Mouse (Mus musculus) liver, adult 2 months (tissue): ENCODE measurements around the gene Eps8. TPM values are rescaled to one million over a fixed set of nuclear protein-coding genes. Genes with fewer than 3 reads are reported as not detected.

Experiments used
- DNase-seq: peaks from one replicate; pipeline ENCODE4 v3.0.0-alpha.2; 2011; ENCODE audit warnings: low read depth, low spot score; ENCODE audit errors: extremely low read depth
- H3K27ac ChIP-seq: fragments of 200-500 bp; replicated peaks from 2 replicates; pipeline ENCODE4 v1.5.1; 2012; ENCODE audit warnings: low read depth, mild to moderate bottlenecking, control low read depth, inconsistent platforms, low read length; ENCODE audit not compliant: insufficient read depth
- H3K27me3 ChIP-seq: fragments of 200-500 bp; 2 replicates; pipeline ENCODE4 v1.6.1; 2012; ENCODE audit warnings: mild to moderate bottlenecking, moderate library complexity, low read length, inconsistent platforms; ENCODE audit not compliant: control insufficient read depth, insufficient read depth
- H3K36me3 ChIP-seq: fragments of 200-500 bp; 2 replicates; pipeline ENCODE4 v1.6.1; 2012; ENCODE audit warnings: low read length, inconsistent platforms; ENCODE audit not compliant: control insufficient read depth, insufficient read depth
- H3K4me1 ChIP-seq: fragments of 200-500 bp; 2 replicates; pipeline ENCODE4 v1.6.1; 2011; ENCODE audit warnings: low read length; ENCODE audit not compliant: control insufficient read depth, insufficient read depth
- H3K4me3 ChIP-seq: fragments of 200-500 bp; 2 replicates; pipeline ENCODE4 v1.5.1; 2011; ENCODE audit warnings: low read depth, mild to moderate bottlenecking, control low read depth, low read length, moderate library complexity; ENCODE audit not compliant: insufficient read depth
- H3K79me2 ChIP-seq: fragments of 200-500 bp; 2 replicates; pipeline ENCODE4 v1.6.1; 2012; ENCODE audit warnings: inconsistent platforms, mild to moderate bottlenecking, low read length, moderate library complexity; ENCODE audit not compliant: control insufficient read depth, insufficient read depth
- H3K9ac ChIP-seq: fragments of 200-500 bp; 2 replicates; pipeline ENCODE4 v1.6.1; 2012; ENCODE audit warnings: low read depth, mild to moderate bottlenecking, control low read depth, inconsistent platforms, low read length
- CTCF ChIP-seq: fragments of 200-500 bp; IDR thresholded peaks from 2 replicates; pipeline ENCODE4 v1.5.1; 2011; ENCODE audit warnings: low read depth, low read length, control low read depth
- POLR2A ChIP-seq: fragments of 200-500 bp; IDR thresholded peaks from 2 replicates; pipeline ENCODE4 v1.6.1; 2011; ENCODE audit warnings: low read length, control low read depth; ENCODE audit not compliant: insufficient read depth; ENCODE audit errors: extremely low read depth
- WGBS: fragments of 180-500 bp; shearing (Covaris S2); methylation state at CpG from one replicate; pipeline ENCODE4 v1.1.7; 2018; 5-methylcytosine and 5-hydroxymethylcytosine counted together
- polyA plus RNA-seq: library from polyadenylated mRNA; depleted of rRNA; stranded (reverse); fragments of >200 nt; gene quantifications from 2 replicates; pipeline ENCODE4 v1.2.3, GENCODE M21; 2012
- total RNA-seq: library from RNA; depleted of rRNA; stranded (reverse); fragments of >200 nt; gene quantifications from 2 replicates; pipeline ENCODE4 v1.2.3, GENCODE M21; 2014

Eps8 gene
- total and polyA plus RNA-seq, 2 experiments: 0.89 to 2.2 TPM

DNA sequence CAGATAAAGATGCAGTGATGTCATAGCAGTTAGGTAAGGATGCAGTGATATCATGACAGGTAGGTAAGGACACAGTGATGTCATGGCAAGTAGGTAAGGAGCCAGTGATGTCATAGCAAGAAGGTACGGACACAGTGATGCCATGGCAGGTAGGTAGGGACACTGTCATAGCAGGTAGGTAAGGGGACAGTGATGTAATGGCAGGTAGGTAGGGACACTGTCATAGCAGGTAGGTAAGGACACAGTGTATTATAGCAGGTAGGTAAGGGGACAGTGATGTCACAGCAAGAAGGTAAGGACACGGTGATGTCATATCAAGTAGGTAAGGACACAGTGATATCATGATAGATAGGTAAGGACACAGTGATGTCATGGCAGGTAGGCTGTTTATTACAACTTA, 158.1 kb downstream of the Eps8 start:
- no peak overlapping the region for H3K9ac ChIP-seq
- no peak overlapping the region for H3K27ac ChIP-seq
- DNase-seq: no peak
- H3K4me1 ChIP-seq: peaks cover 3% of the 10 kb centered on the region; the same call in 1 of the 2 replicates
- no peak for TF ChIP-seq CTCF
- TF ChIP-seq POLR2A: no peak
- H3K4me3 ChIP-seq: no peak overlapping the region
- no peaks in the 10 kb centered on the region for H3K79me2 ChIP-seq
- H3K36me3 ChIP-seq: no peaks in the 10 kb centered on the region
- no peaks in the 10 kb centered on the region for H3K27me3 ChIP-seq
- WGBS: 100% methylated on average over 2 of the region's 2 CpGs

DNA sequence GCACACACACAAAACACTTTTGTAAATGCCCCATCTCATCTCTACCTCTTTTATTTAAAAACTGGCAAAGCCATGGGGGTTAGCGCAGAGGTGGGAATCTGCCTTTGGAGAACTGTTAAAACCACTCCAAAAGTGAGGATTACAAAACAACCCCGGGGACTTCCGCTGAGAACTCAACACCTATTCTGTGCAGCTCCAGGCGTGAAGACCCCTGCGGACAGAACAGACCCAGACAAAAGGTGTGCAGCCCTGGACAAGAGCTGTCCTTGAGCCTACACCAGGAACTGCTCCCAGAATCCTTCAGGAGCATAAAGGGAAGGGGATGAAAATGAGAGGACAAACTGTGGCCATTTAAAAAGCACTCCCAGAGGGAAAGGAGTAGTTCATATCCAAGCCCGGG, 159.4 kb downstream of the Eps8 start:
- H3K27ac ChIP-seq: no peak overlapping the region
- DNase-seq: no peak

DNA sequence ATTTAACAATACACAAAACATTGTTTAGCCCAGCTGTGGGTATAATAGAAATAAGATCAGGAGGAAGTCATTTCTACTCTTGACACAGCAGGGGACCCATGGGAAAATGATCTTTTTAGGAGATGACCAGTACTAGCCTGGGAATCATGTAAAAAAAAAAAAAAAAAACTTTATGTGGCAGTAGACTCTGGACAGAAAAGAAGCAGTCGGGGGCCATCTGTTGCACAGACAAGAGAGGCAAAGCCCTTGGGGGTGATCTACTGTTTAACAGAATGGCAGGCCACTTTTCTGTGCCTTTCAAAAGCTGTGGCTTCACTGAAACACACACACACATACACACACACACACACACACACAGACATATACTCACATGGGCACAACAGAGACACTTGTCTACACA, 159.9 kb downstream of the Eps8 start:
- H3K79me2 ChIP-seq: no peaks in the 10 kb centered on the region
- H3K36me3 ChIP-seq: no peaks in the 10 kb centered on the region
- peaks cover 3% of the 10 kb centered on the region; the same call in 1 of the 2 replicates for H3K4me1 ChIP-seq
- TF ChIP-seq CTCF (no peak), POLR2A (no peak)
- 90% methylated on average over 1 of the region's 1 CpGs for WGBS
- H3K4me3 ChIP-seq: no peak overlapping the region
- H3K27me3 ChIP-seq: no peaks in the 10 kb centered on the region
- H3K9ac ChIP-seq: no peak overlapping the region
- H3K27ac ChIP-seq: no peak overlapping the region
- no peak for DNase-seq

More for the DNA sequence above, 159.4 kb downstream of the Eps8 start:
- Histone ChIP-seq H3K4me1 (peaks cover 3% of the 10 kb centered on the region; the same call in 1 of the 2 replicates), H3K36me3 (no peaks in the 10 kb centered on the region), H3K79me2 (no peaks in the 10 kb centered on the region), H3K27me3 (no peaks in the 10 kb centered on the region), H3K4me3 (no peak overlapping the region), H3K9ac (no peak overlapping the region)
- no peak for TF ChIP-seq POLR2A
- no peak for TF ChIP-seq CTCF
- WGBS: 84% methylated on average over 6 of the region's 6 CpGs

DNA sequence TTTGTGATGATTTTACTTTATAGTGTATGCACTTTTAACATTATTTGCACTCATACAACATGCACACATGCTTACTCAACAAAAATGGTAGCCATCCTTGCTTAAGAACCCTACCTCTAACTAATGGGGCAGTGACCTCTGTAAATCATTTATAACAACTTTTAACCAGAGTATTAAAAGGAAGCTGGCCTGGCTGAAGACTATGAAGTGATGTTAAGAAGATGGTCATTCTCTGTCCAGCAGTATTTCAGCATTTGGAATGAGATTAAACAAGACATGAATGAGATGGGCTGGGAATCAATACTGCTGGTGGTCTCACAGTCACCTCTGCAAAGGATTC, 160.6 kb downstream of the Eps8 start:
- H3K27ac ChIP-seq: no peak overlapping the region
- no peak overlapping the region for H3K4me3 ChIP-seq
- no peaks in the 10 kb centered on the region for H3K79me2 ChIP-seq
- H3K9ac ChIP-seq: no peak overlapping the region
- peak; percentile 61 for DNase-seq
- TF ChIP-seq POLR2A (no peak), CTCF (no peak)
- H3K27me3 ChIP-seq: no peaks in the 10 kb centered on the region
- no peaks in the 10 kb centered on the region for H3K36me3 ChIP-seq
- peaks cover 3% of the 10 kb centered on the region; the same call in 1 of the 2 replicates for H3K4me1 ChIP-seq

DNA sequence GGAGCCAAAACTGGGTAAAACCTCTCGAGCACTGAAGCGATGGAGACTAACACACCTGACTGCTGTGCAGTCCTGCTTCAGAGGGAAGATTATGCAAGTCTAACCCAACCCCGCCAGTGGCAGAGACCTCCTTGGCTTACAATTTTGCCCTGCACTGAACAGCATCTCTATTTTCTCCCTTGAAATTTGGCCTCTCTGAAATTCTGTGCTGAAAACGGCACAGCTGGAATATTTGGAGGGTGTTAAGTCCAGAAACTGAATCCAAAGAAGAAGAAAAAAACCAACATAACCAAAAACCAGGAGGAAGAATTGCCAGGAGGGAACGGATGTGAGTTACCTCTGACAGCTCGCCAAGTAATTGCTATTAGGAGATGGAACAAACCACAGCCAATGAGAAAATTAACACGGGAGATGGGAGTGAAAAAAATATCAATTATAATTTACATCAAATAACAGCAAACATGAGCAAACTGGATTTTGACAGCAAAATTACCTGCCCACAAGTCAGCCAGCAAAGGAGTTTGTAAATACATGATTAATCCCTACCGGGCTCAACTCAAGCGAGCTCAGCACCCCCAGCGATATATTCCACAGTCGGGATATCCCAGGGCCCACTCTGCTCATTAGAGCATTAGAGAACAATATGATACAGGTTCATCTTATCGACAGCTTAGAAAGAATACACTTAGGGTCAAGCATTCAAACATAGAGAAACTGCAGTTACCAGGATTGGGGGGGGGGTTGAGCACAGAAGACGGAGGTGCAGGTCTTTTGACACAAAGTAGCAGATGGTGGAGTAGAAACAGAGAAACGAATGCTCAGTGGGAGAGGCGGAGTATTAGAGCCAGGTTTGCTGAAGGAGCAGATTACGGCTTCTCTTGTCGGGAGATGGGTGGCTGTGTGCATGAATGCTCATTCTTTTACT, 161.2 kb downstream of the Eps8 start:
- Histone ChIP-seq H3K9ac (no peak overlapping the region), H3K4me3 (no peak overlapping the region), H3K27ac (no peak overlapping the region), H3K36me3 (no peaks in the 10 kb centered on the region), H3K79me2 (no peaks in the 10 kb centered on the region), H3K27me3 (no peaks in the 10 kb centered on the region), H3K4me1 (peaks cover 3% of the 10 kb centered on the region; the same call in 1 of the 2 replicates)
- 91% methylated on average over 17 of the region's 17 CpGs for WGBS
- TF ChIP-seq POLR2A: no peak
- no peak for TF ChIP-seq CTCF
- no peak for DNase-seq

DNA sequence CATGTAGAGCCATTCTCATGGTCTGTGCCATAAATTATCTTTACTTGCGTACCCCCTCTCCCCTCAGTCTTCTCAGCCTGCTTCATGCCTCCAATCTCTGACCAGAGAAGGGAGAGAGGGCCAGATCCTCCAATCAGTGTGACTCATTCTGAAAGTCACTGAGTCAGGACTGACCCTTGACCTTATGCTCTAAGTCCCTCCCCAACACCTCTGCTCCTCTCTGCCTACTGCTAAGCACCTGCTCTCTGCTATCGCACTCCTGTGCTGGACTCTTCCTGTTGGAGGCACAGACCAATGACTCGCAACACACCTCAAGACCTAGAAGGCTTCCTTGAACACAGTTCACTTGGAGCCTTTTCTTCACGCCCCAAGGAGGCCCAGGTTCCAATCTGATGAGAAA, 162.1 kb downstream of the Eps8 start:
- no peak overlapping the region for H3K27ac ChIP-seq
- no peaks in the 10 kb centered on the region for H3K27me3 ChIP-seq
- no peak for DNase-seq
- peaks cover 3% of the 10 kb centered on the region; the same call in 1 of the 2 replicates for H3K4me1 ChIP-seq
- no peaks in the 10 kb centered on the region for H3K36me3 ChIP-seq
- 92% methylated on average over 4 of the region's 4 CpGs for WGBS
- TF ChIP-seq POLR2A (no peak), CTCF (no peak)
- no peak overlapping the region for H3K9ac ChIP-seq
- H3K79me2 ChIP-seq: no peaks in the 10 kb centered on the region
- no peak overlapping the region for H3K4me3 ChIP-seq
